Mouse (Mus musculus): ENCODE measurements at regions not wholly inside any gene's neighbourhood (a gene's known extent, or its start where the extent isn't known, plus 50 kb on each side); places are given as distances from the start of the nearest gene placed in this dataset.

GRCm38 (mm10) chr15:27412761-27413160 is 53.7 kb upstream of the Ank start:
- no peak overlapping the region for H3K4me2 ChIP-seq (replicated peaks; ENCODE audit: low read depth, low read length)
- ATAC-seq (ENCODE audit: low FRiP score), result no peak
- H3K27ac ChIP-seq (ENCODE audit: low read depth, low read length), result no peak overlapping the region
- no peaks in the 10 kb centered on the region for H3K9me3 ChIP-seq (ENCODE audit: control insufficient read depth, low read length)
- WGBS, result 83% methylated on average over 1 of the region's 1 CpGs
- no peaks in the 10 kb centered on the region for H3K27me3 ChIP-seq (ENCODE audit: control insufficient read depth, insufficient read depth, low read length)
- no peak for DNase-seq (ENCODE audit: low spot score)
- H3K4me1 ChIP-seq (replicated peaks; ENCODE audit: control insufficient read depth, insufficient read depth, low read length), result no peaks in the 10 kb centered on the region
- no peaks in the 10 kb centered on the region for H3K36me3 ChIP-seq (ENCODE audit: control insufficient read depth, insufficient read depth, low read length)
- no peak overlapping the region for H3K4me3 ChIP-seq (ENCODE audit: low read depth, low read length)
- no peak overlapping the region for H3K9ac ChIP-seq (ENCODE audit: low read depth, low read length)

GRCm38 (mm10) chr15:27413486-27413885 is 53.0 kb upstream of the Ank start:
- 88% methylated on average over 7 of the region's 7 CpGs for WGBS
- Histone ChIP-seq H3K27me3 (ENCODE audit: control insufficient read depth, insufficient read depth, low read length) (no peaks in the 10 kb centered on the region), H3K36me3 (ENCODE audit: control insufficient read depth, insufficient read depth, low read length) (no peaks in the 10 kb centered on the region), H3K4me3 (ENCODE audit: low read depth, low read length) (no peak overlapping the region), H3K9ac (ENCODE audit: low read depth, low read length) (no peak overlapping the region), H3K4me2 (replicated peaks; ENCODE audit: low read depth, low read length) (no peak overlapping the region), H3K9me3 (ENCODE audit: control insufficient read depth, low read length) (no peaks in the 10 kb centered on the region), H3K4me1 (replicated peaks; ENCODE audit: control insufficient read depth, insufficient read depth, low read length) (no peaks in the 10 kb centered on the region), H3K27ac (ENCODE audit: low read depth, low read length) (no peak overlapping the region)
- DNase-seq (ENCODE audit: low spot score) (no peak), ATAC-seq (ENCODE audit: low FRiP score) (no peak)

DNA sequence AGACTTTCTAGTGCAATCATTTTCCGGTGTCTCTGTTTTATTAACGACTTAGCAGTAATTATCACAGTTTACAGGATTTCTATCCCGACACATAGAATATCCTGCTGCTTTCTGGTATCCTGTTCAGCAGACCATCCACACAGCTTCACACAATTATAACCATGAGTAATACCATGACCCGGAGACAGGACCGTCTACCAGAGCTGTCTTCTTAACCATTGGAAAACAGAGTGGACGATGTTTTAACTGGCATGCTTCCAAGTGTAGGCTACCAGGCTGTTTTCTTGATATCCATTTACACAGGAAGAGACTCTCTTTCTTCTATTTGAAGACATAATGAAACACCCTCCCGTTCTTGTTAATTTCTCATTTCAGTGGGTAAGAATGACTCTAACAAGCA is 51.7 kb upstream of the Ank start:
- ATAC-seq (ENCODE audit: low FRiP score) (no peak), DNase-seq (ENCODE audit: low spot score) (no peak)
- Histone ChIP-seq H3K9ac (ENCODE audit: low read depth, low read length) (no peak overlapping the region), H3K4me2 (replicated peaks; ENCODE audit: low read depth, low read length) (no peak overlapping the region), H3K27ac (ENCODE audit: low read depth, low read length) (no peak overlapping the region), H3K27me3 (ENCODE audit: control insufficient read depth, insufficient read depth, low read length) (no peaks in the 10 kb centered on the region), H3K4me1 (replicated peaks; ENCODE audit: control insufficient read depth, insufficient read depth, low read length) (no peaks in the 10 kb centered on the region), H3K4me3 (ENCODE audit: low read depth, low read length) (no peak overlapping the region), H3K36me3 (ENCODE audit: control insufficient read depth, insufficient read depth, low read length) (no peaks in the 10 kb centered on the region), H3K9me3 (ENCODE audit: control insufficient read depth, low read length) (no peaks in the 10 kb centered on the region)
- WGBS, result 83% methylated on average over 7 of the region's 7 CpGs
